Mouse (Mus musculus): ENCODE results near the gene Tns2. TPM values are rescaled to one million over a fixed set of nuclear protein-coding genes. Genes with fewer than 3 reads are reported as not detected.
"Not testable (repeated sequence)": the region's sequence is repeated elsewhere in the genome, so short reads cannot be mapped to it uniquely, and the experiment has no call there.

Gene Tns2
- total and polyA plus RNA-seq, 2 experiments from 2014 or later = 5.0 to 8.4 TPM

GRCm38 (mm10) chr15:102072963-102073558 is 27.2 kb upstream of the Tns2 start:
- Histone ChIP-seq H3K9me3 (ENCODE audit: low read length) (no peaks in the 10 kb centered on the region), H3K9ac (peak overlapping the region; percentile 93), H3K27me3 (ENCODE audit: insufficient read depth, low read length) (no peaks in the 10 kb centered on the region), H3K27ac (ENCODE audit: low read depth, low read length) (peak overlapping the region; percentile 97), H3K4me1 (ENCODE audit: insufficient read depth) (peaks cover 18% of the 10 kb centered on the region), H3K36me3 (ENCODE audit: insufficient read depth) (no peaks in the 10 kb centered on the region), H3K4me2 (ENCODE audit: low read depth) (peak overlapping the region; percentile 77), H3K4me3 (ENCODE audit: low read depth, low read length) (peak overlapping the region; percentile 98)
- TF ChIP-seq CTCF (IDR thresholded peaks at IDR 0.05; ENCODE audit: low read depth) = no peak
- ATAC-seq = peak; percentile 10
- no peak for DNase-seq
- WGBS = 15% methylated on average over 6 of the region's 6 CpGs

- ATAC-seq (peak; percentile 94), DNase-seq (peak; percentile 99)
- H3K4me2 ChIP-seq (ENCODE audit: low read depth) = peak within 1 kb of the TSS; percentile 77
- H3K27ac ChIP-seq (ENCODE audit: low read depth, low read length) = peak within 1 kb of the TSS; percentile 97
- TF ChIP-seq CTCF (IDR thresholded peaks at IDR 0.05; ENCODE audit: low read depth) = peak; percentile 44
- peak within 1 kb of the TSS; percentile 98 for H3K4me3 ChIP-seq (ENCODE audit: low read depth, low read length)
- H3K27me3 ChIP-seq (ENCODE audit: insufficient read depth, low read length) = no peaks in the 10 kb centered on the region
- peaks cover 18% of the 10 kb centered on the region for H3K4me1 ChIP-seq (ENCODE audit: insufficient read depth)
- H3K36me3 ChIP-seq (ENCODE audit: insufficient read depth) = no peaks in the 10 kb centered on the region
- WGBS = under 1% methylated on average over 55 of the region's 58 CpGs
- no peaks in the 10 kb centered on the region for H3K9me3 ChIP-seq (ENCODE audit: low read length)
- H3K9ac ChIP-seq = peak within 1 kb of the TSS; percentile 93
Measured at GRCm38 (mm10) chr15:102073559-102074069, 26.6 kb upstream of the Tns2 start, which contains the start of gene Eif4b. Eif4b (plus strand) TSS chr15:102073773.

GRCm38 (mm10) chr15:102074070-102074731 is 26.0 kb upstream of the Tns2 start:
- DNase-seq (peak; percentile 79), ATAC-seq (peak; percentile 53)
- Histone ChIP-seq H3K4me1 (ENCODE audit: insufficient read depth) (peaks cover 18% of the 10 kb centered on the region), H3K4me3 (ENCODE audit: low read depth, low read length) (peak overlapping the region; percentile 98), H3K27me3 (ENCODE audit: insufficient read depth, low read length) (no peaks in the 10 kb centered on the region), H3K9ac (peak overlapping the region; percentile 93), H3K9me3 (ENCODE audit: low read length) (no peaks in the 10 kb centered on the region), H3K27ac (ENCODE audit: low read depth, low read length) (peak overlapping the region; percentile 97), H3K36me3 (ENCODE audit: insufficient read depth) (no peaks in the 10 kb centered on the region), H3K4me2 (ENCODE audit: low read depth) (peak overlapping the region; percentile 77)
- TF ChIP-seq CTCF (IDR thresholded peaks at IDR 0.05; ENCODE audit: low read depth) = no peak
- WGBS = under 1% methylated on average over 55 of the region's 57 CpGs

DNA sequence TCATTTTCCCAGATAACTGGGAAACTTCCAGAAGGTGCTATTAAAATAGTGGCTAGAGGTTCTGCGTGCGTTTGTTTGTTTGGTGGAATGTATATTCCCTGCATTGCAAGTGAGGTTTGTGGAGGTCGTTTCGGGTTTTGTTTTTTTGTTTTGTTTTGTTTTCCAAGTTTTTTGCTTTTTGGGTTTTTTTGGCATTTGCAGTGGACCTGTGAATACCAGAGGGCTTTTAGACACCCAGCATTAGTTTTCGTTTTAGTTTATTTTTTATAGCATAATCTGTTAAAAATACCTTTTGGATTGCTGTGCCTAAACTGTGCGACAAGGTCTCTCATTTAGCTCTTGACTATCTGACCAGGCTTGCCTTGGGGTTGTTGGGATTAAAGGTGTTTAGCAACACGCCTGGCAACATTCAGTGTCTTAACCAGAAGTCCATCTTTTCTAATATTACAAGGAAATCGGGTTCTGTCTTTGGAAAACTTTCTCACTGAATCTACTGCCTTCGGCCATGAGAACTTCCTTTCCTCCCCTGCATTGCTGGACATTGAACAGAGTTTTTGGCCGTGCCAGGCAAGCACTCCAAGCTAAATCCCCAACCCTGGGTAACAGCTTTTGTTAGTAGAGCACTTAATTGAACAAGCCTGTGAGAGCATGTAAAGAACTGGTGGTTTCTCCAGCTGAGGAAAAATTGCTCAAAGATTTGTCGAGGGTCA is 25.2 kb upstream of the Tns2 start:
- peak overlapping the region; percentile 93 for H3K9ac ChIP-seq
- no peaks in the 10 kb centered on the region for H3K9me3 ChIP-seq (ENCODE audit: low read length)
- DNase-seq (no peak), ATAC-seq (no peak)
- 0 out of 2 replicates have a peak overlapping the region, but pooled peaks have one; percentile 97 for H3K27ac ChIP-seq (ENCODE audit: low read depth, low read length)
- H3K36me3 ChIP-seq (ENCODE audit: insufficient read depth) = no peaks in the 10 kb centered on the region
- H3K4me3 ChIP-seq (ENCODE audit: low read depth, low read length) = peak overlapping the region; percentile 98
- H3K4me2 ChIP-seq (ENCODE audit: low read depth) = peak overlapping the region; percentile 77
- 10% methylated on average over 11 of the region's 11 CpGs for WGBS
- peaks cover 18% of the 10 kb centered on the region for H3K4me1 ChIP-seq (ENCODE audit: insufficient read depth)
- TF ChIP-seq CTCF (IDR thresholded peaks at IDR 0.05; ENCODE audit: low read depth) = no peak
- no peaks in the 10 kb centered on the region for H3K27me3 ChIP-seq (ENCODE audit: insufficient read depth, low read length)

DNA sequence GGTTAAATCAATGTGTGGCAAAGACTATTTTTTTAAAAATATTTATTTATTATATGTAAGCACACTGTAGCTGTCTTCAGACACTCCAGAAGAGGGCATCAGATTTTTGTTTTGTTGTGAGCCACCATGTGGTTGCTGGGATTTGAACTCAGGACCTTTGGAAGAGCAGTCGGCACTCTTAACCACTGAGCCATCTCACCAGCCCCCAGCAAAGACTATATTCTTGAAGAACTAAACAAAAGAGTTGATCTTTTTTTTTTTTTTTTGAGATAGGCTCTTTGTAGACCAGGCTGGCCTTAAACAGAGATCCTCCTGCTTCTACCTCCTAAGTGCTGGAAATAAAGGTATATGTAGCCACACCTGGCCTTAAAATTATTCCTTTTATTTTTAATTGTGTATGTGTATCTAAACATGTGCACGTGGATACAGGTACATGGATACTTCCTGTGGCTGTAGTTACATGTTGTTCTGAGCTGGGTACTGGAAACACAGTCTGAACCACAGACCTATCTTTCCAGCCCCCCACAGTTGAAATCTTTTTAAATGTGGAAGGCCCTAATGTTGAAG is 23.0 kb upstream of the Tns2 start:
- ATAC-seq (no peak), DNase-seq (no peak)
- H3K4me1 ChIP-seq (ENCODE audit: insufficient read depth) = peaks cover 18% of the 10 kb centered on the region
- no peaks in the 10 kb centered on the region for H3K9me3 ChIP-seq (ENCODE audit: low read length)
- H3K36me3 ChIP-seq (ENCODE audit: insufficient read depth) = peaks cover 5% of the 10 kb centered on the region; the same call in 1 of the 2 replicates
- no peaks in the 10 kb centered on the region for H3K27me3 ChIP-seq (ENCODE audit: insufficient read depth, low read length)
- WGBS = 85% methylated on average over 2 of the region's 2 CpGs
- H3K27ac ChIP-seq (ENCODE audit: low read depth, low read length) = no peak overlapping the region
- no peak for TF ChIP-seq CTCF (IDR thresholded peaks at IDR 0.05; ENCODE audit: low read depth)
- no peak overlapping the region for H3K4me2 ChIP-seq (ENCODE audit: low read depth)
- H3K9ac ChIP-seq = no peak overlapping the region
- no peak overlapping the region for H3K4me3 ChIP-seq (ENCODE audit: low read depth, low read length)

DNA sequence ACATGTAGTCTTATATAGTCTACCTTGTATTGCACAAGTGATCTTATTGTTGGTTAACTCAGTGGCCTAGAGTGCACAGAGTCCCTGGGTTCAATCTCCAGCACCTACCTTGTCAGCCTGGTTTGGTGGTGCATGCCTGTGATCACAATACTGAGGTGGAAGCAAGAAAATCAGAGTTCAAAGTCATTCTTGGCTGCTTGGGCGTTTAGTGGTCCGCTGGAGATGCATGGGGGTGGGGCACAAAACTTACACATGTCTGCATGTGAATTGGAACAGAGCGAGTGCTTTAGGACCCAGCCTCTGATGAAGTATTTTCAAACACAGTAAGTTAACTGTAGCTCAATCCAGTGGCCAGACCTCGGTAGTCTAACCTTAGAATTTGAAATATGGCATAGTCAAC is 21.0 kb upstream of the Tns2 start:
- H3K27me3 ChIP-seq (ENCODE audit: insufficient read depth, low read length) = no peaks in the 10 kb centered on the region
- H3K4me2 ChIP-seq (ENCODE audit: low read depth) = no peak overlapping the region
- no peaks in the 10 kb centered on the region for H3K9me3 ChIP-seq (ENCODE audit: low read length)
- DNase-seq (no peak), ATAC-seq (no peak)
- H3K36me3 ChIP-seq (ENCODE audit: insufficient read depth) = peaks cover 19% of the 10 kb centered on the region
- no peak overlapping the region for H3K27ac ChIP-seq (ENCODE audit: low read depth, low read length)
- TF ChIP-seq CTCF (IDR thresholded peaks at IDR 0.05; ENCODE audit: low read depth) = no peak
- 79% methylated on average over 4 of the region's 4 CpGs for WGBS
- no peak overlapping the region for H3K9ac ChIP-seq
- H3K4me3 ChIP-seq (ENCODE audit: low read depth, low read length) = no peak overlapping the region
- H3K4me1 ChIP-seq (ENCODE audit: insufficient read depth) = peaks cover 15% of the 10 kb centered on the region

DNA sequence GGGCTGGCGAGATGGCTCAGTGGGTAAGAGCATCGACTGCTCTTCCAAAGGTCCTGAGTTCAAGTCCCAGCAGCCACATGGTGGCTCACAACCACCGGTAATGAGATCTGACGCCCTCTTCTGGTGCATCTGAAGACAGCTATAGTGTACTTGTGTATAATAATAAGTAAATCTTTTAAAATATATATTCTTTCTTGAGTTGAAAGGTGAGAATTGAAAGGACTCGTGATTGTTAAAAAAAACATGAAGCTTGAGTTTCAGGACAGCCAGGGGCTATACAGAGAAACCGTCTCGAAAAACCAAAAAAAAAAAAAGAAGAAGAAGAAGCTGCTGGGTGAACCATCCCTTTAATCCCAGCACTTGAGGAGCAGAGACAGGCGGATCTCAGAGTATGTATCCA is 20.3 kb upstream of the Tns2 start:
- H3K9me3 ChIP-seq (ENCODE audit: low read length); H3K4me2 ChIP-seq (ENCODE audit: low read depth); H3K27me3 ChIP-seq (ENCODE audit: insufficient read depth, low read length); H3K9ac ChIP-seq; ATAC-seq; DNase-seq; H3K27ac ChIP-seq (ENCODE audit: low read depth, low read length); H3K4me3 ChIP-seq (ENCODE audit: low read depth, low read length): not testable (repeated sequence)
- Histone ChIP-seq H3K36me3 (ENCODE audit: insufficient read depth) (peaks cover 26% of the 10 kb centered on the region), H3K4me1 (ENCODE audit: insufficient read depth) (peaks cover 12% of the 10 kb centered on the region)
- WGBS = 83% methylated on average over 8 of the region's 8 CpGs
